ENCODE assay signal across 15 mouse cellular contexts in genomic region chr13:97256849-97257379, GRCm38 (mm10). TPM values are rescaled to one million over a fixed set of nuclear protein-coding genes. Genes with fewer than 3 reads are reported as not detected.
DNase-seq lines count a peak whose midpoint lies in the region; ATAC-seq and TF ChIP-seq lines count a peak whose summit lies in the region.
"Had no signal": no experiment of that assay in that cellular context is flagged by ENCODE, and none has a peak within 500 bp of the region (broad histone marks: within the 10 kb centered on the region; RNA-seq: fewer than 3 reads in every experiment).

No protein-coding gene starts in this region.

- TF ChIP-seq CTCF in midbrain, postnatal 0 days (IDR thresholded peaks at IDR 0.05), result no peak

- no peak overlapping the region for H3K4me3 ChIP-seq in hindbrain, embryonic 10.5 days
- no peak overlapping the region for H3K4me3 ChIP-seq in hindbrain, embryonic 16.5 days (ENCODE audit: low read length)
- no peak overlapping the region for H3K4me3 ChIP-seq in forebrain, embryonic 11.5 days (ENCODE audit: low read depth, low read length)
- no peak overlapping the region for H3K4me3 ChIP-seq in hindbrain, embryonic 15.5 days
- no peak overlapping the region for H3K4me3 ChIP-seq in midbrain, postnatal 0 days (ENCODE audit: low read depth, low read length)
- H3K4me3 ChIP-seq: liver, embryonic 12.5 days; myocyte had no signal

- peaks cover 88% of the 10 kb centered on the region for H3K4me1 ChIP-seq in hindbrain, embryonic 10.5 days (replicated peaks)
- peaks cover 19% of the 10 kb centered on the region for H3K4me1 ChIP-seq in hindbrain, embryonic 16.5 days (ENCODE audit: control insufficient read depth, insufficient read depth, low read depth, low read length)
- H3K4me1 ChIP-seq in forebrain, embryonic 11.5 days (replicated peaks; ENCODE audit: control insufficient read depth, insufficient read depth, low read length), result peaks cover 50% of the 10 kb centered on the region
- peaks cover 32% of the 10 kb centered on the region for H3K4me1 ChIP-seq in hindbrain, embryonic 15.5 days (replicated peaks)
- peaks cover 11% of the 10 kb centered on the region for H3K4me1 ChIP-seq in midbrain, postnatal 0 days (ENCODE audit: insufficient read depth, low read length)

- peaks cover 9% of the 10 kb centered on the region; the same call in 1 of the 2 replicates for H3K27me3 ChIP-seq in hindbrain, embryonic 10.5 days (ENCODE audit: insufficient read depth, poor library complexity, severe bottlenecking)
- H3K27me3 ChIP-seq in hindbrain, embryonic 16.5 days (replicated peaks; ENCODE audit: control insufficient read depth, insufficient read depth, low read length), result no peaks in the 10 kb centered on the region
- no peaks in the 10 kb centered on the region for H3K27me3 ChIP-seq in forebrain, embryonic 11.5 days (ENCODE audit: control insufficient read depth, insufficient read depth, low read length)
- H3K27me3 ChIP-seq in hindbrain, embryonic 15.5 days, result no peaks in the 10 kb centered on the region
- H3K27me3 ChIP-seq in midbrain, postnatal 0 days (ENCODE audit: insufficient read depth, low read length), result no peaks in the 10 kb centered on the region

- H3K27ac ChIP-seq in hindbrain, embryonic 10.5 days, result peak overlapping the region; percentile 84
- H3K27ac ChIP-seq in hindbrain, embryonic 16.5 days (ENCODE audit: low read depth, low read length), result no peak overlapping the region; the same call in 1 of the 2 replicates
- peak overlapping the region; percentile 82 for H3K27ac ChIP-seq in forebrain, embryonic 11.5 days (ENCODE audit: low read depth, low read length)
- peak overlapping the region; percentile 15; the same call in 1 of the 2 replicates for H3K27ac ChIP-seq in hindbrain, embryonic 15.5 days (replicated peaks)
- H3K27ac ChIP-seq in midbrain, postnatal 0 days (ENCODE audit: low read depth, low read length), result no peak overlapping the region
- H3K27ac ChIP-seq: liver, embryonic 12.5 days had no signal

- H3K4me2 ChIP-seq in hindbrain, embryonic 16.5 days (ENCODE audit: low read length), result no peak overlapping the region; the same call in 1 of the 2 replicates
- no peak overlapping the region for H3K4me2 ChIP-seq in forebrain, embryonic 11.5 days (ENCODE audit: low read depth, low read length, severe bottlenecking)
- no peak overlapping the region; the same call in 1 of the 2 replicates for H3K4me2 ChIP-seq in hindbrain, embryonic 15.5 days
- H3K4me2 ChIP-seq in midbrain, postnatal 0 days (ENCODE audit: low read depth, low read length, poor library complexity, severe bottlenecking), result peak overlapping the region; percentile 25; the same call in 1 of the 2 replicates
- H3K4me2 ChIP-seq: liver, embryonic 12.5 days had no signal

- ATAC-seq in hindbrain, embryonic 16.5 days, result no peak
- no peak for ATAC-seq in forebrain, embryonic 11.5 days (replicated peaks; ENCODE audit: low FRiP score)
- no peak for ATAC-seq in hindbrain, embryonic 15.5 days (ENCODE audit: low FRiP score, low read depth)
- ATAC-seq in midbrain, postnatal 0 days (ENCODE audit: low FRiP score), result no peak
- ATAC-seq: liver, embryonic 12.5 days had no signal

- H3K9ac ChIP-seq in hindbrain, embryonic 16.5 days (ENCODE audit: low read depth, low read length), result no peak overlapping the region
- peak overlapping the region; percentile 9 for H3K9ac ChIP-seq in forebrain, embryonic 11.5 days (ENCODE audit: low read length)
- H3K9ac ChIP-seq in hindbrain, embryonic 15.5 days, result no peak overlapping the region
- no peak overlapping the region for H3K9ac ChIP-seq in midbrain, postnatal 0 days (replicated peaks; ENCODE audit: low read length, poor library complexity, severe bottlenecking)
- H3K9ac ChIP-seq: liver, embryonic 12.5 days had no signal

- WGBS in hindbrain, embryonic 10.5 days, result 44% methylated on average over 12 of the region's 12 CpGs
- 32% methylated on average over 12 of the region's 12 CpGs for WGBS in hindbrain, embryonic 16.5 days
- WGBS in forebrain, embryonic 11.5 days, result 33% methylated on average over 12 of the region's 12 CpGs
- WGBS in hindbrain, embryonic 15.5 days, result 30% methylated on average over 12 of the region's 12 CpGs
- WGBS in midbrain, postnatal 0 days, result 29% methylated on average over 12 of the region's 12 CpGs

- intact Hi-C loops in heart, postnatal 10 days (cut with DNase I), result no loop called here

- no peak for DNase-seq in hindbrain, embryonic 10.5 days (ENCODE audit: low spot score)
- DNase-seq in forebrain, embryonic 11.5 days (ENCODE audit: low spot score), result peak; percentile 60
- no peak for DNase-seq in midbrain, postnatal 0 days (ENCODE audit: low spot score)
- DNase-seq in heart, postnatal 10 days, result no peak
- DNase-seq in layer of hippocampus, adult 9-11 months, result no peak
- no peak for DNase-seq in cerebellum, postnatal 10 days
- DNase-seq: adrenal gland, postnatal 14 days; heart, postnatal 14 days; kidney, adult 2 months; lung, postnatal 36 days; retina, postnatal 1 day had no signal

- H3K9me3 ChIP-seq in hindbrain, embryonic 10.5 days, result no peaks in the 10 kb centered on the region
- no peaks in the 10 kb centered on the region for H3K9me3 ChIP-seq in hindbrain, embryonic 16.5 days (ENCODE audit: control insufficient read depth, low read length)
- H3K9me3 ChIP-seq in forebrain, embryonic 11.5 days (ENCODE audit: control insufficient read depth, low read length), result no peaks in the 10 kb centered on the region
- no peaks in the 10 kb centered on the region for H3K9me3 ChIP-seq in hindbrain, embryonic 15.5 days
- no peaks in the 10 kb centered on the region for H3K9me3 ChIP-seq in midbrain, postnatal 0 days (ENCODE audit: low read length)
- H3K9me3 ChIP-seq: liver, embryonic 12.5 days had no signal

- peaks cover 19% of the 10 kb centered on the region; the same call in 1 of the 2 replicates for H3K36me3 ChIP-seq in hindbrain, embryonic 10.5 days
- H3K36me3 ChIP-seq in hindbrain, embryonic 16.5 days (ENCODE audit: control insufficient read depth, insufficient read depth, low read length), result 0 out of 2 replicates have a peak, but pooled peaks cover 2% of the 10 kb centered on the region
- H3K36me3 ChIP-seq in forebrain, embryonic 11.5 days (ENCODE audit: control insufficient read depth, insufficient read depth, low read length), result no peaks in the 10 kb centered on the region
- 0 out of 2 replicates have a peak, but pooled peaks cover under 1% of the 10 kb centered on the region for H3K36me3 ChIP-seq in hindbrain, embryonic 15.5 days
- no peaks in the 10 kb centered on the region for H3K36me3 ChIP-seq in midbrain, postnatal 0 days (ENCODE audit: insufficient read depth, low read length)

RNA-seq across cellular contexts. Expression of gene Enc1, which starts 16.0 kb away (rescaled TPM):
- 11.2 and 18.6 TPM in 2 replicates for polyA plus RNA-seq in hindbrain, embryonic 10.5 days (2016; fragmentation: Nextera tagmentation; extraction: Ambion mirVana)
- 66.3 and 67.6 TPM in 2 replicates for polyA plus RNA-seq in hindbrain, embryonic 16.5 days (2015; fragmentation: Nextera tagmentation; extraction: Ambion mirVana)
- polyA plus RNA-seq in forebrain, embryonic 11.5 days (2014; fragmentation: Nextera tagmentation; extraction: Ambion mirVana), result 17.9 and 20.8 TPM in 2 replicates
- 57.3 and 59.7 TPM in 2 replicates for polyA plus RNA-seq in hindbrain, embryonic 15.5 days (2015; fragmentation: Nextera tagmentation; extraction: Ambion mirVana)
- total RNA-seq in midbrain, postnatal 0 days (2014; rRNA removed), result 326 and 348 TPM in 2 replicates
- polyA plus RNA-seq in midbrain, postnatal 0 days (2015; fragmentation: Nextera tagmentation; extraction: Ambion mirVana), result 54.0 and 54.2 TPM in 2 replicates
- total RNA-seq in heart, postnatal 10 days (2021), result 10 to 100 TPM; 11.8 to 16.2 TPM

RNA-seq across cellular contexts. Expression of gene Hexb, which starts 58.8 kb away (rescaled TPM):
- 18.7 and 23.4 TPM in 2 replicates for polyA plus RNA-seq in hindbrain, embryonic 10.5 days (2016; fragmentation: Nextera tagmentation; extraction: Ambion mirVana)
- polyA plus RNA-seq in hindbrain, embryonic 16.5 days (2015; fragmentation: Nextera tagmentation; extraction: Ambion mirVana), result 54.1 and 58.5 TPM in 2 replicates
- polyA plus RNA-seq in forebrain, embryonic 11.5 days (2014; fragmentation: Nextera tagmentation; extraction: Ambion mirVana), result 20.3 and 22.2 TPM in 2 replicates
- polyA plus RNA-seq in hindbrain, embryonic 15.5 days (2015; fragmentation: Nextera tagmentation; extraction: Ambion mirVana), result 45.2 and 52.9 TPM in 2 replicates
- 55.1 and 70.5 TPM in 2 replicates for total RNA-seq in midbrain, postnatal 0 days (2014; rRNA removed)
- polyA plus RNA-seq in midbrain, postnatal 0 days (2015; fragmentation: Nextera tagmentation; extraction: Ambion mirVana), result 57.7 and 59.7 TPM in 2 replicates
- 10 to 100 TPM; 24.3 to 29.8 TPM for total RNA-seq in heart, postnatal 10 days (2021)

Comparison
In these comparisons a context has a peak if more than half of its experiments do, and no peak if none do; other contexts are left out.
1. H3K27ac ChIP-seq: peak in hindbrain, embryonic 10.5 days (single experiment), forebrain, embryonic 11.5 days (single experiment) and hindbrain, embryonic 15.5 days (single experiment); none in hindbrain, embryonic 16.5 days (single experiment) and midbrain, postnatal 0 days (single experiment).